Mouse (Mus musculus) neural tube, embryonic 10.5 days (tissue): Measurements from ENCODE around the gene Pde7b.

Source experiments
- DNase-seq: peaks from one replicate; pipeline ENCODE4 v3.0.0-alpha.2; 2017; ENCODE audit warnings: low spot score; ENCODE audit errors: extremely low spot score

The Pde7b gene

GRCm38 (mm10) chr10:20722651-20723520 is 2.0 kb downstream of the Pde7b start:
- DNase-seq = no peak

- DNase-seq = no peak
These were observed 5.7 kb downstream of the Pde7b start for GRCm38 (mm10) chr10:20719201-20719600.

- DNase-seq = peak; percentile 31
These were observed 24.2 kb downstream of the Pde7b start for GRCm38 (mm10) chr10:20700633-20701032.

- DNase-seq = no peak
These were observed 25.0 kb downstream of the Pde7b start for GRCm38 (mm10) chr10:20699874-20700273.

- no peak for DNase-seq
These were observed 29.2 kb downstream of the Pde7b start for GRCm38 (mm10) chr10:20695637-20696036.

GRCm38 (mm10) chr10:20690002-20690401 is 34.9 kb downstream of the Pde7b start:
- DNase-seq = no peak

GRCm38 (mm10) chr10:20684151-20684550 is 40.7 kb downstream of the Pde7b start:
- DNase-seq = no peak

- no peak for DNase-seq
These were observed 43.9 kb downstream of the Pde7b start for GRCm38 (mm10) chr10:20680986-20681385.

- no peak for DNase-seq
These were observed 49.6 kb downstream of the Pde7b start for GRCm38 (mm10) chr10:20675321-20675720.

GRCm38 (mm10) chr10:20673798-20674197 is 51.1 kb downstream of the Pde7b start:
- no peak for DNase-seq

GRCm38 (mm10) chr10:20672591-20672990 is 52.3 kb downstream of the Pde7b start:
- DNase-seq = no peak

- no peak for DNase-seq
These were observed 53.3 kb downstream of the Pde7b start for GRCm38 (mm10) chr10:20671621-20672020.

- no peak for DNase-seq
These were observed 54.3 kb downstream of the Pde7b start for GRCm38 (mm10) chr10:20670541-20670940.

- no peak for DNase-seq
These were observed 55.4 kb downstream of the Pde7b start for GRCm38 (mm10) chr10:20669467-20669866.

GRCm38 (mm10) chr10:20668577-20668976 is 56.3 kb downstream of the Pde7b start:
- DNase-seq = no peak

GRCm38 (mm10) chr10:20666655-20667054 is 58.2 kb downstream of the Pde7b start:
- DNase-seq = no peak

GRCm38 (mm10) chr10:20662951-20663350 is 61.9 kb downstream of the Pde7b start:
- DNase-seq = peak; percentile 29

GRCm38 (mm10) chr10:20661684-20662083 is 63.2 kb downstream of the Pde7b start:
- DNase-seq = no peak

GRCm38 (mm10) chr10:20659718-20660117 is 65.2 kb downstream of the Pde7b start:
- DNase-seq = no peak

- DNase-seq = no peak
These were observed 65.6 kb downstream of the Pde7b start for GRCm38 (mm10) chr10:20659268-20659667.

- no peak for DNase-seq
These were observed 66.2 kb downstream of the Pde7b start for GRCm38 (mm10) chr10:20658716-20659115.

- no peak for DNase-seq
These were observed 67.4 kb downstream of the Pde7b start for GRCm38 (mm10) chr10:20657316-20658081.
